Mouse (Mus musculus): Measurements from ENCODE around the gene Cpeb3.

The Cpeb3 gene

GRCm38 (mm10) chr19:37032364-37032763 lies 176.0 kb downstream of the Cpeb3 start:
- no peak for DNase-seq (ENCODE audit: low spot score in 2 of 2)

DNA sequence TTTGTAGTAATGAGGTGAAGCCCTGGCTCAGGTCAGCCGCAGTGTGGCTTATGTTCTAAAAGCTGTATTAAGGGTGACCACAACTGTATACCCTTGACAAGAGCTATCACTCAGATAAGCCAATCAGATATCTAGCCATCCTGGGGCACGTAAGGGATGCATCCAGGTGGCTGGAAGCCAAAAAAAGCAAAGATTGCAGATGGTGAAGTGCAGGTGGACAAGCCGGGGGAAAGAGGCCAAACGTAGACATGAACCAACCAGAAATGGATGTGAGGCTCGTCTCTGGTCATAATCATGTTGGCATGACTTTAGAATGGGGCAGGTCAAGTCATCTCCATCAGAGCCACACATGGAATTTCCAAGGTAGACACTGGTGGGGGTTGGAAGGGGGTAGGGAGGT lies 177.0 kb downstream of the Cpeb3 start:
- DNase-seq (ENCODE audit: low spot score in 2 of 2), result no peak

DNA sequence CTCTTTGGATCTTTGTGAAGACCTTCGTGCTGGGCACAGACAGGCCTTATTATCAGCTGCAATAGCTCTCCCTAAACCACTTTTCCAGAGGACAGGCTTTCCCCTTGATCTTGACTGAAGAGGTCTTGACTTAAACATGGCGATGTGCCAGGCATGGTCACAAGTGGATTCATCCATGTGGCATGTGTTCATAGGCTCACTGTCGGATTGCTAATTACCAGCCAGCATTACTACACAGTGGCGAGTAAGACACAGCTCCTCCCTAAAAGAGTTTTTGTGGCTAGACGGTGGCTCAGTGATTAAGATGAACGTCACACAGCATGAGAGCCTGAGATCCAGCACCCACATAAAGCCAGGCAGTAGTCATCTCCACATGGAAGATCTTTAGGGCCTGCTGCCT lies 178.6 kb downstream of the Cpeb3 start:
- DNase-seq (ENCODE audit: low spot score in 2 of 2), result no peak

DNA sequence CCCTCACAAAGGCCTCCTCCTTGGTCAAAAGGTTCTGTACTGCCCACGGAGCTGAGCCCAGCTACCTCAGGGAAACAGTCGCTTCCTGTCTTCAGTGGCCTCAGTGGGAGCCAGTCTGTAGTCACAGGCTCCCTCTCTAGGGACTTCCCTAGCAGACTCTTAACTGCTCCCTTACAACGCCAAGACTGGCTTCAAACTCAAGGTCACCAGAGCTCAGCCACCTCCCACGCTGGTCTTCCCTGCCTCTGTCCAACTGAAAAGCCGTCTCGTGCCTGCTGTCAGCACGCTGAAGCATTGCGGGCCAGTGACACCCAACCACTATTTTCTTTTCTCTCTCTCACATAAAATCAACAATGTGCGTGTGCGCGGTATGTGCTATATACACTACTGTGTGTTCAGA lies 182.0 kb downstream of the Cpeb3 start:
- no peak for DNase-seq (ENCODE audit: low spot score in 2 of 2)

- no peak for DNase-seq (ENCODE audit: low spot score in 2 of 2)
These were observed 182.5 kb downstream of the Cpeb3 start for GRCm38 (mm10) chr19:37025839-37026319.

- DNase-seq (ENCODE audit: low spot score in 2 of 2), result no peak
These were observed 186.3 kb downstream of the Cpeb3 start for GRCm38 (mm10) chr19:37022146-37022545.

GRCm38 (mm10) chr19:37020951-37021350 lies 187.4 kb downstream of the Cpeb3 start:
- no peak for DNase-seq (ENCODE audit: low spot score in 2 of 2)

DNA sequence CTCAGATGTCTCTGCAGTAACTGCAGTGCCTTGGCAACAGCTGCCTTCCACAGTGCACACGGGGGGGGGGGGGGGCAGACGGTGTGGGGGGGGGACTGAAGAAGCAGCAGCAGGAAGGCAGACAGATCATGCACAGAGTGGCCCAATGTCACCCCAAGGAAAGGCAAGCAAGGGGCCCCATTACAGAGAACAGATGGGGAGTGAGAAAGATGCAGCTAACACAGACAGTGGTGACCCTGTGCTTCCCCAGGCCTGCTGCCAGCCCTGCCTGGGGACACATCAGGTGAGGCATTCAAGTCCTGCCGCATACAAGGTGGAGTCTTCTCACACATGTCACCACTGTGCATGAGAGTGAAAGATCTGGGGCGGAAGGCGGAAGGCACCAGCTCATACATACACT lies 187.9 kb downstream of the Cpeb3 start:
- DNase-seq (ENCODE audit: low spot score in 2 of 2), result no peak

- DNase-seq (ENCODE audit: low spot score in 2 of 2), result no peak
These were observed 189.5 kb downstream of the Cpeb3 start for GRCm38 (mm10) chr19:37018931-37019330.

DNA sequence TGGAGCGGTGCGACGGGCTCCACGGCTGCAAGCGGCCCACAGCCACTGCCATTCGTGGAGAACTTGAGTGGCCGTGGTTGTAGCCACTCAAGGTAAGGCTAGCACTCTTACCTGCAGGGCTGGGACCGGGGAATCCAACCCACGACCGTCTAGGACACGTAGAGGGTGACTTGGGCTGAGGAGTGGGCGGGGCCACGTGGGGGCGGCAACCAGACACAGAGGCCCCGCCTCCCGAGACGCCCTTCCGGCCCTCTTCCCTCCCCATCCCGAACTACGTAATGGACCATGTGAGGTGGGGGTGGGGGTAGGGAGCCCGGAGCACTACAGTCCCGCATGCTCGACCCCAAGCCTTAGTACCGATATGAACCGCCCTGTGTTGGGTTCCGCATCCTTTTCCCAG lies 190.0 kb downstream of the Cpeb3 start:
- peak; percentile 53 to 63 for DNase-seq (ENCODE audit: low spot score in 2 of 2)

DNA sequence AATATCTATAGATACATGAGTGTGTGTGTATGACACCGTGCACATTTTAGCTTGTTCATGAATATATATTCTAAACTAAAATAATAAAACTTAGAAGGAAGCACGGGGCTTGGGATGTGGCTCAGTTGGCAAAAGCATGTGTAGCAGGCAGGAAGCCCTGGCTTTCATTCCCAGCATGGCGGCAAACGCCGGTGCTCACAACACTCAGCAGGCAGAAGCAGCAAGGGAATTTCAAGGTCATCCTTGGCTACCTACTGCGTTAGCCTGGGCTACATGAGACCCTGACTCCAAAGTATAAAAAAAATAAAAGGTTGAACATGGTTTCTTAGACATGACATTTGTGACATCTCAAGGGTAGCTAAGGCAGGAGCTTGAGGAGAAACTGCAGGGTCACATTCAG lies 191.5 kb downstream of the Cpeb3 start:
- DNase-seq (ENCODE audit: low spot score in 2 of 2), result no peak

GRCm38 (mm10) chr19:37014173-37014939 lies 194.0 kb downstream of the Cpeb3 start:
- no peak for DNase-seq (ENCODE audit: low spot score in 2 of 2)

DNA sequence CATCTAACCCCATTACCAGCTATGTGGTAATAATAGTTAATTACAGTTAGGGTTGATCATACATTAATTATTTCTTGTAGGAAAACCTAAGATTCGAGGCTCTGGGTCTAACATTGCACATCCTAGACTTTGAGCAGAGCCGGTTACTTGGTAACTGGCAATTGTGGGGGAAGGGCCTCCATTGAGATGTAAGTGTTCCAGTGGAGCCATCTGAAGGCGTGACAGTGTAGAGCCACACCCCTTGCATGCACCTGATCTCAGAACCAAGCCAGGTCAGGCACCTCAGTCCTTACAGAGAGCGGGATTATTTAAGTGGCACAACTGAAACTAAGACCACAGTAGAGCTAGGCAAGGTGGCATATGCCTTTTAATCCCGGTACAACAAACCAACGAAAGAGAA lies 194.9 kb downstream of the Cpeb3 start:
- DNase-seq (ENCODE audit: low spot score in 2 of 2), result no peak

GRCm38 (mm10) chr19:37009878-37010281 lies 198.5 kb downstream of the Cpeb3 start:
- DNase-seq (ENCODE audit: low spot score in 2 of 2), result no peak

DNA sequence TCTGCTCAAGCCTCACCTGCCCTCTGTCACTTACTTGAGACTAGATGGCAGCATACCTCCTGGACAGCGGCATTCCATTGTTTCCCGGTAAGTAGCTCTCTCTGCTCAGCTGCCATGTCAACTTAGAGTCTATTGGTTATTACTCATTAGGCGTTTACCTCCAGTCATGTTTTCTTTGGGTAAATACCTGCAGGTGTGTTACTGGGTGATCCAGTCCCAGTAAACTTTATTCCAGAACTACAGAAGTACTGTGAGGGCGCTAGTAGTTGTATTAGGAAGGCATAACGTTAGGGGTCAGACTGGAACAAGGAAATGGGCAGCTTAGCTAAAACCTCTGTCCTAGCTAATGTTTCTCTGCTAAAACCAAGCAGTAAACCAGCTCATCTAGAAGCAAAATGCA lies 203.8 kb downstream of the Cpeb3 start:
- DNase-seq (ENCODE audit: low spot score in 2 of 2), result no peak

Data from frontal cortex, postnatal 10 days (tissue).